Mouse (Mus musculus) ES-E14 (cell line): Measurements from ENCODE around the gene Tm9sf4. TPM values are rescaled to one million over a fixed set of nuclear protein-coding genes. Genes with fewer than 3 reads are reported as not detected.

Experiments used
- DNase-seq: peaks from one replicate; pipeline ENCODE4 v3.0.0-alpha.2; 2013; ENCODE audit warnings: low read depth, low spot score
- H3K27ac ChIP-seq: 2 replicates; pipeline ENCODE4 v1.5.1; 2012; ENCODE audit warnings: low read depth, mild to moderate bottlenecking, low read length, moderate library complexity, mixed read lengths; ENCODE audit not compliant: poor library complexity, insufficient read depth, severe bottlenecking
- H3K36me3 ChIP-seq: 2 replicates; pipeline ENCODE4 v1.6.1; 2012; ENCODE audit warnings: mild to moderate bottlenecking, low read length, moderate library complexity, mixed read lengths; ENCODE audit not compliant: control insufficient read depth, poor library complexity, insufficient read depth, severe bottlenecking
- H3K4me1 ChIP-seq, 2 experiments: fragments of 150-350 bp in 1 of 2; sonication (generic) in 1 of 2; 2 replicates each; pipeline ENCODE4 v1.6.1; 2012; ENCODE audit warnings: low read length in 2 of 2, mild to moderate bottlenecking in 1 of 2, mixed read lengths in 1 of 2; ENCODE audit not compliant: control insufficient read depth in 2 of 2, insufficient read depth in 2 of 2, poor library complexity in 1 of 2
- H3K4me3 ChIP-seq, 2 experiments: fragments of 150-350 bp in 1 of 2; sonication (generic) in 1 of 2; 2 replicates each; pipeline ENCODE4 v1.5.1; 2012; ENCODE audit warnings: low read length in 2 of 2, low read depth in 1 of 2, mild to moderate bottlenecking in 1 of 2, mixed read lengths in 1 of 2; ENCODE audit not compliant: insufficient read depth in 1 of 2, poor library complexity in 1 of 2, severe bottlenecking in 1 of 2
- H3K9ac ChIP-seq: 2 replicates; pipeline ENCODE4 v1.6.1; 2012; ENCODE audit warnings: low read depth, mild to moderate bottlenecking, low read length, mixed read lengths; ENCODE audit not compliant: poor library complexity, insufficient read depth, severe bottlenecking
- H3K9me3 ChIP-seq: fragments of 150-350 bp; sonication (generic); 2 replicates; pipeline ENCODE4 v1.6.1; 2012; ENCODE audit warnings: low read depth, mild to moderate bottlenecking, low read length; ENCODE audit not compliant: control insufficient read depth, insufficient read depth
- CHD2 ChIP-seq: IDR thresholded peaks from 2 replicates; pipeline ENCODE4 v1.6.1; 2014; ENCODE audit warnings: mild to moderate bottlenecking, low read depth, low read length, inconsistent platforms
- HCFC1 ChIP-seq: IDR thresholded peaks from 2 replicates; pipeline ENCODE4 v1.6.1; 2012; ENCODE audit warnings: low read length, inconsistent platforms, borderline replicate concordance; ENCODE audit not compliant: insufficient read depth
- MAFK ChIP-seq: IDR thresholded peaks from 2 replicates; pipeline ENCODE4 v1.6.1; 2014; ENCODE audit warnings: mild to moderate bottlenecking, low read depth, low read length, inconsistent platforms; ENCODE audit not compliant: insufficient read depth
- ZC3H11A ChIP-seq: IDR thresholded peaks from 2 replicates; pipeline ENCODE4 v1.6.1; 2012; ENCODE audit warnings: low read depth, mild to moderate bottlenecking, inconsistent platforms, low read length, borderline replicate concordance
- ZNF384 ChIP-seq: IDR thresholded peaks from 2 replicates; pipeline ENCODE4 v1.6.1; 2012; ENCODE audit warnings: low read depth, low read length, inconsistent platforms
- in situ Hi-C, 2 experiments: fragments of 600-800 bp; cut with MboI; formaldehyde crosslinking; loops; one replicate each; pipeline ENCODE4 v1.15.1; 2025; ENCODE audit warnings: low sequenced_read_pairs in 2 of 2, inconsistent platforms in 1 of 2; ENCODE audit not compliant: unreplicated experiment in 2 of 2
- total RNA-seq: library from RNA; depleted of rRNA; stranded (reverse); fragments of 300-350 nt; gene quantifications from 2 replicates; pipeline ENCODE4 v1.2.3, GENCODE M21; 2012

Gene Tm9sf4
- total RNA-seq, 1 experiment, result 62.8 TPM

- Histone ChIP-seq H3K4me1 (peaks cover 18 to 22% of the 10 kb centered on the region in 2 experiments), H3K9me3 (no peaks in the 10 kb centered on the region), H3K4me3 (peak overlapping the region in 1 of 2 experiments; percentile 10; a peak in 1 of 4 replicates), H3K27ac (peak overlapping the region; percentile 70; the same call in 1 of the 2 replicates), H3K36me3 (peaks cover 3% of the 10 kb centered on the region; the same call in 1 of the 2 replicates), H3K9ac (no peak overlapping the region)
- no peak for TF ChIP-seq MAFK
- peak; percentile 75 for TF ChIP-seq ZNF384
- no peak for TF ChIP-seq HCFC1
- peak; percentile 71 for TF ChIP-seq CHD2
- no peak for TF ChIP-seq ZC3H11A
- DNase-seq, result peak; percentile 89
- in situ Hi-C loops, result no loop called here
These were observed 7.2 kb downstream of the Tm9sf4 start for GRCm38 (mm10) chr2:153168134-153168820.

DNA sequence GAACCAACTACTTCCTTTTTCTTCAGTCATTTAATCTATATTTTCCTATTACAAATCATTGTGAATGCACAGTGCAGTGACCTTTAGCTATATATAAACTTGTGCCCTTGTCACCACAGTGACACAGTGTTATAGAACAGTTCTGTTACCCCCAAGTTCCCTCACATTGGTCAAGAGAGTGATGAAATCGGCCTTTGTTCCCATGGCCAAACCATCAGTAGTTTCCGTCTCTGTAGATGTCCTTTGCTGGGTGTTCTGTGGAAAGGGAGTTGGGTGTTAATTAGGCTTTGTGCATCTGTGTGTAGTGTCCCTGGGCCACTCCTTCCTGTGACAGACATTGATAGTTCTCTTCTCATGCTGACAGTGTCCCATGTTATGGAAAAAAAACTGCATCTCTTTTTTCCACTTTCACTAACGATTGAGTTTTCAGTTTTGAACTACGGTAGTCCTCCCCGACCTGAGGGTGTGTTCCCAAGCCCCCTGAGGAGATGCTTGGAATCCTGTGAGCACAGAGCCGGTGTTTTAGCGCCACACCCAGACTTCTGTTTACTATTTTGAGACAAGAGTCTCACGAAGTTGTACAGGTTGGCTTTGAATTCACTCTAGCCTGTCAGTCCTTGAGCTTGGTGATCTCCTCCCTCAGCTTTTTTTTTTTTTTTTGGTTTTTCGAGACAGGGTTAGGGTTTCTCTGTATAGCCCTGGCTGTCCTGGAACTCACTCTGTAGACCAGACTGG, 9.6 kb downstream of the Tm9sf4 start:
- in situ Hi-C loops, result no loop called here
- Histone ChIP-seq H3K27ac (no peak overlapping the region), H3K4me3 (0 out of 4 replicates have a peak overlapping the region, but pooled peaks of 1 of the 2 experiments have one; percentile 3)

GRCm38 (mm10) chr2:153171966-153172365, 10.9 kb downstream of the Tm9sf4 start:
- no peak overlapping the region for H3K9ac ChIP-seq
- TF ChIP-seq ZC3H11A, result no peak
- no peak for TF ChIP-seq ZNF384
- no peak for TF ChIP-seq HCFC1
- no peak for TF ChIP-seq CHD2
- TF ChIP-seq MAFK, result no peak
- H3K4me3 ChIP-seq, result no peak overlapping the region
- H3K36me3 ChIP-seq, result no peaks in the 10 kb centered on the region
- in situ Hi-C loops, result no loop called here
- DNase-seq, result no peak
- peaks cover 13 to 22% of the 10 kb centered on the region in 2 experiments for H3K4me1 ChIP-seq
- H3K27ac ChIP-seq, result no peak overlapping the region; the same call in 1 of the 2 replicates
- no peaks in the 10 kb centered on the region for H3K9me3 ChIP-seq

More for the DNA sequence above, 9.6 kb downstream of the Tm9sf4 start:
- peak; percentile 54 for DNase-seq
- no peaks in the 10 kb centered on the region for H3K9me3 ChIP-seq
- no peaks in the 10 kb centered on the region for H3K36me3 ChIP-seq
- peaks cover 18 to 22% of the 10 kb centered on the region in 2 experiments for H3K4me1 ChIP-seq
- no peak overlapping the region; the same call in 1 of the 2 replicates for H3K9ac ChIP-seq
- TF ChIP-seq ZC3H11A (no peak), MAFK (no peak), ZNF384 (peak; percentile 50; the same call in 1 of the 2 replicates)

- Histone ChIP-seq H3K9ac (no peak overlapping the region), H3K4me3 (no peak overlapping the region), H3K4me1 (peaks cover 5 to 8% of the 10 kb centered on the region in 2 experiments; a peak in 3 of 4 replicates), H3K9me3 (no peaks in the 10 kb centered on the region), H3K27ac (no peak overlapping the region), H3K36me3 (peaks cover 5% of the 10 kb centered on the region; the same call in 1 of the 2 replicates)
- in situ Hi-C loops, result no loop called here
- TF ChIP-seq ZC3H11A (no peak), CHD2 (no peak), HCFC1 (no peak), ZNF384 (no peak), MAFK (no peak)
- DNase-seq, result no peak
These were observed 15.0 kb downstream of the Tm9sf4 start for GRCm38 (mm10) chr2:153175995-153176570.
